Mouse (Mus musculus) olfactory bulb, adult 2 months (tissue): ENCODE results near the gene Stom.

Experiments
- CTCF ChIP-seq: fragments of 200-500 bp; IDR thresholded peaks from 2 replicates; pipeline ENCODE4 v1.5.1; 2012; ENCODE audit warnings: low read depth, mild to moderate bottlenecking, low read length, moderate library complexity; ENCODE audit not compliant: insufficient read depth
- POLR2A ChIP-seq: fragments of 200-500 bp; IDR thresholded peaks from 2 replicates; pipeline ENCODE4 v1.6.1; 2012; ENCODE audit warnings: mild to moderate bottlenecking, low read depth, low read length, moderate library complexity; ENCODE audit not compliant: insufficient read depth

- TF ChIP-seq POLR2A (no peak), CTCF (no peak)
Observed at GRCm38 (mm10) chr2:35317604-35318003, 19.2 kb downstream of the Stom start.
